Comparison of ENCODE assay signal across 8 mouse cellular contexts in genomic region chr16:13754400-13755190, GRCm38 (mm10). TPM values are rescaled to one million over a fixed set of nuclear protein-coding genes. Genes with fewer than 3 reads are reported as not detected.
DNase-seq lines count a peak whose midpoint lies in the region; ATAC-seq and TF ChIP-seq lines count a peak whose summit lies in the region.

No protein-coding gene starts in this region.

- DNase-seq in CD4-positive helper T cell, adult 2 months (ENCODE audit: low read depth, low spot score), result peak; percentile 94
- DNase-seq in kidney, postnatal 0 days (ENCODE audit: low spot score), result peak; percentile 97
- DNase-seq in liver, adult 2 months (ENCODE audit: extremely low read depth, low read depth, low spot score), result peak; percentile 81
- DNase-seq in spleen, postnatal 36 days (ENCODE audit: low spot score in 2 of 2), result peak; percentile 90 to 92

- H3K27ac ChIP-seq in brown adipose tissue, adult 24 weeks (replicated peaks; ENCODE audit: low read depth, low read length), result no peak overlapping the region
- no peak overlapping the region for H3K27ac ChIP-seq in heart, embryonic 13.5 days (replicated peaks)
- H3K27ac ChIP-seq in kidney, postnatal 0 days, result no peak overlapping the region
- H3K27ac ChIP-seq in liver, adult 2 months (replicated peaks; ENCODE audit: insufficient read depth, low read depth, low read length), result no peak overlapping the region

- peak overlapping the region; percentile 84 for H3K9ac ChIP-seq in heart, embryonic 13.5 days
- peak overlapping the region; percentile 56 for H3K9ac ChIP-seq in kidney, postnatal 0 days (ENCODE audit: low read depth, low read length)
- peak overlapping the region; percentile 50 for H3K9ac ChIP-seq in liver, adult 2 months (ENCODE audit: low read depth, low read length)

- TF ChIP-seq POLR2A in liver, adult 2 months (IDR thresholded peaks at IDR 0.05; ENCODE audit: extremely low read depth, insufficient read depth, low read length), result 0 out of 2 replicates have a peak, but pooled peaks have one; percentile 14

- no peaks in the 10 kb centered on the region for H3K4me1 ChIP-seq in brown adipose tissue, adult 24 weeks (ENCODE audit: control insufficient read depth, insufficient read depth, insufficient read length, low read length)
- no peaks in the 10 kb centered on the region for H3K4me1 ChIP-seq in heart, embryonic 13.5 days
- 0 out of 2 replicates have a peak, but pooled peaks cover 6% of the 10 kb centered on the region for H3K4me1 ChIP-seq in kidney, postnatal 0 days (replicated peaks; ENCODE audit: insufficient read depth, low read length)
- peaks cover 3% of the 10 kb centered on the region for H3K4me1 ChIP-seq in liver, adult 2 months (ENCODE audit: control insufficient read depth, insufficient read depth, low read length)

- peak; percentile 100 for ATAC-seq in erythroid progenitor cell, adult 5-6 weeks (replicated peaks; ENCODE audit: low FRiP score, poor library complexity, severe bottlenecking)
- ATAC-seq in heart, embryonic 13.5 days (ENCODE audit: extremely low read depth, insufficient number of reproducible peaks, low FRiP score, low TSS enrichment), result peak; percentile 95
- ATAC-seq in kidney, postnatal 0 days (replicated peaks; ENCODE audit: low FRiP score, low read depth), result peak; percentile 99
- peak; percentile 99 for ATAC-seq in monocyte, adult 5-6 weeks (replicated peaks; ENCODE audit: insufficient number of reproducible peaks, low FRiP score, low TSS enrichment, poor library complexity, severe bottlenecking)

- no peaks in the 10 kb centered on the region for H3K79me2 ChIP-seq in liver, adult 2 months (ENCODE audit: control insufficient read depth, insufficient read depth, low read length)

- TF ChIP-seq CTCF in kidney, postnatal 0 days (IDR thresholded peaks at IDR 0.05; ENCODE audit: low read depth), result no peak
- no peak for TF ChIP-seq CTCF in liver, adult 2 months (IDR thresholded peaks at IDR 0.05; ENCODE audit: low read depth, low read length)

- H3K4me3 ChIP-seq in brown adipose tissue, adult 24 weeks (ENCODE audit: insufficient read depth, low read depth, low read length), result peak overlapping the region; percentile 92
- H3K4me3 ChIP-seq in heart, embryonic 13.5 days, result peak overlapping the region; percentile 74
- H3K4me3 ChIP-seq in kidney, postnatal 0 days (replicated peaks; ENCODE audit: low read depth, low read length), result peak overlapping the region; percentile 73
- H3K4me3 ChIP-seq in liver, adult 2 months (ENCODE audit: insufficient read depth, low read depth, low read length), result peak overlapping the region; percentile 78

- H3K36me3 ChIP-seq in heart, embryonic 13.5 days, result no peaks in the 10 kb centered on the region
- H3K36me3 ChIP-seq in kidney, postnatal 0 days (ENCODE audit: insufficient read depth, low read length), result no peaks in the 10 kb centered on the region
- H3K36me3 ChIP-seq in liver, adult 2 months (ENCODE audit: control insufficient read depth, insufficient read depth, low read length), result no peaks in the 10 kb centered on the region

- H3K4me2 ChIP-seq in heart, embryonic 13.5 days, result peak overlapping the region; percentile 99
- H3K4me2 ChIP-seq in kidney, postnatal 0 days (ENCODE audit: low read length), result peak overlapping the region; percentile 95

- under 1% methylated on average over 65 of the region's 65 CpGs for WGBS in heart, embryonic 13.5 days
- WGBS in kidney, postnatal 0 days, result under 1% methylated on average over 65 of the region's 65 CpGs
- 1% methylated on average over 65 of the region's 65 CpGs for WGBS in liver, adult 2 months

- no peaks in the 10 kb centered on the region; the same call in 1 of the 2 replicates for H3K27me3 ChIP-seq in heart, embryonic 13.5 days (replicated peaks)
- no peaks in the 10 kb centered on the region for H3K27me3 ChIP-seq in kidney, postnatal 0 days (ENCODE audit: insufficient read depth, low read length)
- no peaks in the 10 kb centered on the region for H3K27me3 ChIP-seq in liver, adult 2 months (ENCODE audit: control insufficient read depth, insufficient read depth, low read length)

- no peaks in the 10 kb centered on the region for H3K9me3 ChIP-seq in heart, embryonic 13.5 days
- no peaks in the 10 kb centered on the region for H3K9me3 ChIP-seq in kidney, postnatal 0 days (replicated peaks; ENCODE audit: low read length)

RNA-seq across cellular contexts. Expression of gene Pla2g10, which starts 23.8 kb away (rescaled TPM):
- not detected in 2 replicates for polyA plus RNA-seq in brown adipose tissue, adult 24 weeks (2012; ENCODE audit: insufficient read depth, insufficient read length, missing spikeins)
- total RNA-seq in erythroid progenitor cell, adult 5-6 weeks (2015; ENCODE audit: low replicate concordance), result not detected in 2 replicates
- not detected in 2 replicates for total RNA-seq in erythroid progenitor cell, adult 5-6 weeks (2017; ENCODE audit: low replicate concordance)
- 0.16 and 0.32 TPM in 2 replicates for polyA plus RNA-seq in heart, embryonic 13.5 days (2015; fragmentation: Nextera tagmentation; extraction: Ambion mirVana)
- 0.28 TPM in 1 of 2 replicates, not detected in the other for polyA plus RNA-seq in kidney, postnatal 0 days (2015; fragmentation: Nextera tagmentation; extraction: Ambion mirVana)
- not detected in 2 replicates for total RNA-seq in liver, adult 2 months (2014; rRNA removed)
- polyA plus RNA-seq in liver, adult 2 months (2012; rRNA removed), result not detected in 2 replicates
- not detected in 3 replicates for total RNA-seq in monocyte, adult 5-6 weeks (2017)

RNA-seq across cellular contexts. Expression of gene Rrn3, which starts 25.9 kb away (rescaled TPM):
- 18.9 and 21.4 TPM in 2 replicates for polyA plus RNA-seq in brown adipose tissue, adult 24 weeks (2012; ENCODE audit: insufficient read depth, insufficient read length, missing spikeins)
- 7.6 and 8.4 TPM in 2 replicates for total RNA-seq in erythroid progenitor cell, adult 5-6 weeks (2015; ENCODE audit: low replicate concordance)
- 8.7 and 10.0 TPM in 2 replicates for total RNA-seq in erythroid progenitor cell, adult 5-6 weeks (2017; ENCODE audit: low replicate concordance)
- 48.2 and 50.8 TPM in 2 replicates for polyA plus RNA-seq in heart, embryonic 13.5 days (2015; fragmentation: Nextera tagmentation; extraction: Ambion mirVana)
- 47.0 and 51.5 TPM in 2 replicates for polyA plus RNA-seq in kidney, postnatal 0 days (2015; fragmentation: Nextera tagmentation; extraction: Ambion mirVana)
- 12.1 and 13.2 TPM in 2 replicates for total RNA-seq in liver, adult 2 months (2014; rRNA removed)
- 4.8 and 10.4 TPM in 2 replicates for polyA plus RNA-seq in liver, adult 2 months (2012; rRNA removed)
- 21.2 to 28.4 TPM (median 21.4 TPM) in 3 replicates for total RNA-seq in monocyte, adult 5-6 weeks (2017)
